Mouse (Mus musculus): ENCODE measurements around the gene Gm47996. TPM values are rescaled to one million over a fixed set of nuclear protein-coding genes. Genes with fewer than 3 reads are reported as not detected.

Gm47996 gene
- total RNA-seq, 2 experiments from 2014 or later = not detected

DNA sequence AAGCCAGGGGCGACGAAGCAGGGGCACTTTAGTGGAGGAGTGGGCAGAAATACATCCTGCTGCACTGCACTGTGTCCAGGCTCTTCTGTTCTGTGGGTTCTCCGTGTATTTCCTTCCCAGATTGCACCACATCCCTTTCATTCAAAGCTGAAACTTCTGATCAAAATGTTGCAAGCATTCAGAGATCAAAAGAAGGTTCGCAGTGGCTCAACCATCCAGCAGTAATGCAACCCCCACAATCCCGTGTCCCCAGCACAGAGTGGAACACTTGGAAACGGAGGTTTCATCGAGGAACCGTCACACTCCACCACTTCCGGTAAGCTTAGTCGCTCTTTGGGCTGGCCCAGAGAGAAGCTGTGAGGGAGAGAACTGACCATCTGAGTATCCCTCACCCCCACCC lies 35.2 kb downstream of the Gm47996 start:
- DNase-seq (ENCODE audit: low spot score in 2 of 2) = no peak

DNA sequence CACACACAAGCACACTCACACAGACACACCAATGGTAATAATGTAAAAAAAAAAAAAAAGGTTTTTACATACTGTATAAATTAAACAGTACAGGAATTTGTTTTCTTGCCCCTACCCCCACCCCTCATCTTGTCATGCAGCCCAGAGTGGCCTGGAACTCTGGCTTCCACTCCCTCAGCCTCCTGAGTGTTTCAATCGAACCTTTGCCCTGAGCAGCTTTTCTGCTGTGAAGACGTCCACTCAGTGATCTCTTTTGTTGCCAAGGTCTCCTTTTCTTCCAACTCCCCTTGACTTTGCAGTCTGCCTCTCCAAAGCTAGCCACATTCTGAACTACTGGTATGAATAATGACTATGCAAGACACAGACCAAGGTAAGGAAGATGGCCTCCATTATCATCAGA lies 35.9 kb downstream of the Gm47996 start:
- no peak for DNase-seq (ENCODE audit: low spot score in 2 of 2)

DNA sequence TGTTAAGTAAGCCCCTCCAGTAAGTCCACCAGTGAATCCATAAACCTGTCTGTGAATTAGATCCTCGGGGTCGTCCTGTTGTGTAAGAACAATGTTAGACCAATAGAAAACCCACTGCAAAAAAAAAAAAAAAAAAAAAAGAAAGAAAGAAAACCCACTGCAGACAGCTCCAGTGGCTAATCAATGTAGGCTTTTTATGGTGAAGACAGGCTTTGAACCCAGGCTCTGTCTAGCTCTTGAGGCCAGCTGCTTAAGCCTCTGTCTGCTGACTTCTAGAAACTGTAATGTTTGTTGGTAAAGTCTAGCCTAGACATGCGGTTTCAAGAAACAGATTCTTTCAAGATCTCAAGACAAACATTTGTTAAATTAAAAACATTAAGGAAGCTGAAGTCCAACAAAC lies 40.2 kb downstream of the Gm47996 start:
- DNase-seq (ENCODE audit: low spot score in 2 of 2) = no peak

DNA sequence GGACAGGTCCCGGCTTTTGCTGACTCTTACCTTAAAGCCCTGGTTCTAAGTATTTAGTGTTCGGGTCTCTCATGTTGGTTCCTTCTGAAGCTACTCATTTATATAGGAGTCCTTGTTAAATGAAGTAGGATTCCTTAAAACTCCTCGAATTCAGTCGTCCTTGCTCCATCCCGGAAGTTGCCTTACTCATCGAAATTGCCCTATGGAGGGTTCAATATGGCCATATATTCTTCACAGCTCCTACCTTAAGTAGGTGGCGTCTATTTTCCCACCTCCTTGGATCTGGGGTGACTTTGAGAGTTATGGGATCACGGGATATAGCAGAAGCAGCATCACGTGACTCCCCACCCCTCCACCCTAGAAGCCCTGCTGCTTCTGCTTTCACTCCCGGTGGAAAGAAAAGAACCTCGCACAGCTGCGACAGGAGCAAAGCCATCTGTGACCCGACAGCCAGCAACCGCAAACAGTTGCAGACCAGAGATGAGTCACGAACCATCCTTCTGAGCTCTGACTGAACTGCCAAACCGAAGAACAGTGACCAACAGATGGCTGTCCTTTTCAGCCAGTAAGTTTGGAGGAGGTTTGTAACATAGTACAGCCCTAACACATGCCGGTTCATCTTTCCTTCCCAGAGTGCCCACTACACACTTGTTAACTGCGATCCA lies 40.7 kb downstream of the Gm47996 start:
- DNase-seq (ENCODE audit: low spot score in 2 of 2) = peak; percentile 53 to 66

DNA sequence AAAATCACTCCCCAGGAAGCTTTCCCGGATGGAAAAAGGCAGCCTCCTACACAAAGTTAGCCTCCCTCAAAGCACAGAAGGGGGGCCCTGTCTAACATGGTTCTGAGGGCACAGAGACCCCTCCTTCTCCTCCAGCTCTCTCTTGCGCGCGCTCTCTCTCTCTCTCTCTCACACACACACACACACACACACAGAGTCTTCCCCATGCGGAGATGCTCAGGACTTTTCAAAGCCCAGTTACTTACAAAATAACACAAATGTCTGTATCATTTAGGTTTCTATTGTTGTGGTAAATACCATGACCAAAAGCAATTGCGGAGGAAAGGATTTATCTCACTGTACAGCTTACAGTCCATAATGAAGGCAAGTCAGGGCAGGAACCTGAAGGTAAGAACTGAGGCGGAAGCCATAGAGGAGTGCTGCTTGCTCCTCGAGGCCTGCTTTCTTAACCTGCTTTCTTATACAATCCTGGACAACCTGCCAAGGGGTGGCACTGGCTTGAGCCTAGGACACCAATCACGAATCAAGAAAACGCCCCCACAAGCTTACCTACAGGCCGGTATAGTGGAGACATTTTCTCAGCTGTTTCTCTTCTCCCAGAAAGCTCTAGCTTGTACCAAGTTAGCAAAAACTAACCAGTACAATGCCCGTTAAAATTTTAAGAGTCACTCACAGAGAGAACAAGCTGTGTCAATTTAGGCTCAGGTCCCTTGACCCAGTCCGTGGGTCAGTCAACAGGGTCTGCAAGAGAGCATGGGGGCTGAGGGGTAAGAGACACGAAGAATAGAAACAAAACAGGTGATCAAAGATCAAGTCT lies 41.5 kb downstream of the Gm47996 start:
- DNase-seq (ENCODE audit: low spot score in 2 of 2) = no peak

DNA sequence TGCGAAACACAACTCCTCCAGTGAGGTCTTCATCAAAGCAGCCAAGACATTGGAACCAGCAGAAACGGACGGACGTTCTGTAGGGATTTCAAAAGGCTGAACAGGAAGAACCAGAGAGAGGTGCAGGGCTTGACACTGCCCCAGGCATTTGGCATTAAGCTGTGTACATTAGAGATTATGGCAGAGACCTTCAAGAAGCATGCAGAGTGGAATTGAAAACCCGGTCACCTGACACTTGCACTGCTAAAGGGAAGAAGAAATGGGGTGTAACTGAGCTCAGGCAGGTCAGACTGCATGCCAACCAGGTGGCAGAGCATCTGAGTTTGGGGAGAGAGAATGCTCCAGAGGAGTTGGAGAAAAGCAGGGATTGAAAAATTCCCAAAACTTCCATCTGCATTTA lies 45.5 kb downstream of the Gm47996 start:
- DNase-seq (ENCODE audit: low spot score in 2 of 2) = no peak

DNA sequence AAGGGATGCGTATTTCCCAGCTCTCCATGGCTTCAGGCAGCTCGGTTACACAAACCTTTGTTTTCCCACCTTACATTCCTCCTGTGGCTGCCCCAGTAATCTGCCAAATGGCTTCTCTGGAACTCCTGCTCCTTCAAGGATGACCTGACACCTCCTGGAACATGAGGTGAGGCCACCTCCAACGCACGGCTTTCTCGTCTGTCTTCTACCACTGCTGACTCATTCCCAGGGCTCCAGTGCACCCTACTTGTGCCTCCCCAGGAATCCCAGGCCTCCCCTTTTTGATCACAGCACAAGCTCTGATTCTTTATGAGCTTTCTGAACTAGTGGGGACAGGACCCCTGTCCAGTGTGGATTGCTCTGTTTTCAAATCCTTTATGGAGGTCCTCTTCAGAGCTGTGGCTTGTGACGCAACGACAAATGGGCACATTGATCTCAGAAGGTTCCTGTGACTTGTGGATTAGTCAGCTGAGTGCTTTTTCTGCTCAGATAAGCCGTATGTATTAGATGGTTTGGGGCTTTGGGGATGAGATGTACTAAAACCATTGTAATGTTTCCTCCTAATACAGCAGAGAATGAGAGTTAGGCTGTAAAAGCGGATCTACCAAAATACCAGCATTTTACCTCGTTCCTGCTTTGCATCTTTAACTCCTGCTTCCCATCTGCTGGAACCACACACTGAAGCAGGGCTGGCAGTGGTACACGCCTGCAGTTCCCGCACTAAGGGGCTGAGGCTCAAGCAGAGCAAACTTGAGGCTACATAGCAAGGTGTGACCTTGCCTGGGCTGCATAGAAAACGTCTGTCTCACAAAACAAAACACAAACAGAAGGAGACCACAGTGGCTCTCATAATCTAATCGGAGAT lies 48.4 kb downstream of the Gm47996 start:
- no peak for DNase-seq (ENCODE audit: low spot score in 2 of 2)

DNA sequence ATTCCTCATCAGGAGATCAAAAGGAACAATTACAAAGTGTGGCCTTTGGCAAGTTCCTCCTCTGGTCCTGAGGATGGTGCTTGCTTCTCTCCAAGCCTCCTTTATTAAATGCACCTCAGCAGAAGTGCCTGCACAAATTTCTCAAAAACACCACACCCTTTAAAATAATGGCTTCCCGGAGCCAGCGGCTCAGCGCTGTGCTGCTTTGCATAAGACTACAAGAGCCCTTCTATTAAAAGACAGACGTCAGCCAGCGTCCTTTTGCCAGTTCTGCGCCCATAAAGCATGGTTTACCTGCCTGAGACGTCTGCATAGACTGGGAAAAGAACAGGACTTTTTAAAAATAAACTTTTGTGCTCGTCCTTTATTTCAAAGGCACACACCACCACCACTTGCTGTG lies 49.1 kb downstream of the Gm47996 start:
- no peak for DNase-seq (ENCODE audit: low spot score in 2 of 2)

Other genes starting within 250 kb of the Gm47996 start
- 1 to 10 TPM; 1.6 to 2.8 TPM for gene Hmcn1, start 216.7 kb upstream of the Gm47996 start, total RNA-seq (2021)
- not detected for gene Gm47985, start 27.6 kb upstream of the Gm47996 start, total RNA-seq (2021)
- gene Gm8947, start 17.8 kb upstream of the Gm47996 start, total RNA-seq (2021) = not detected
- gene Gm47995, start 11.7 kb upstream of the Gm47996 start, total RNA-seq (2021) = not detected
- gene 3110040M04Rik, start 6.0 kb upstream of the Gm47996 start, total RNA-seq (2021) = not detected
- gene Ivns1abp, start 134.3 kb downstream of the Gm47996 start, total RNA-seq (2021) = 100 to 1,000 TPM; 123 to 136 TPM
- 10 to 100 TPM; 12.2 to 14.3 TPM for gene Swt1, start 218.3 kb downstream of the Gm47996 start, total RNA-seq (2021)
- gene Trmt1l, start 218.4 kb downstream of the Gm47996 start, total RNA-seq (2021) = 10 to 100 TPM; 27.3 to 30.5 TPM